Mouse (Mus musculus): ENCODE measurements around the gene Rufy1.

DNA sequence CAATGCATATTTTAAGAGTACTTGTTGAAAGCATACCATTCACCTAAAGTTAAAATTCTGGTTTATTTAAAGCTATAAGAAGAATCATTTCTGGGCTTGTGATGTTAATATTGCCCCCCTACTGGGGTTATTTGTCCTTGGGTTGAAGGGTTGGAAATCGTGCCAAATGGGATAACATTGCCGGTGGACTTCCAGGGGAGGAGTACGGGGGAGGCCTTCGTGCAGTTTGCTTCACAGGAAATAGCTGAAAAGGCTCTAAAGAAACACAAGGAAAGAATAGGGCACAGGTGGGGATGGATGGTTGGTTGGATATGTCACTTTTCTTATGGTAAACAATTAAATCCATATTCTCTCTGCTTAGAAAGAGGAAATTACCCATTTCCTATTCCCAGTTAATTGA lies 49.6 kb downstream of the Rufy1 start:
- TF ChIP-seq MAX (IDR thresholded peaks at IDR 0.05; ENCODE audit: low read depth) (no peak), POLR2A (IDR thresholded peaks at IDR 0.05; ENCODE audit: insufficient read length, low read depth) (no peak), CEBPB (IDR thresholded peaks at IDR 0.05; ENCODE audit: insufficient read depth, poor library complexity, severe bottlenecking) (no peak)

Data from myocyte (in vitro differentiated cells).